Mouse (Mus musculus) left cerebral cortex, adult 11 months (tissue): ENCODE data around the gene Traf4.
A peak's percentile ranks its signal among the peaks of the same experiment; 100 is the strongest.

Experiments
- DNase-seq: peaks from one replicate; pipeline ENCODE4 v3.0.0; 2022; ENCODE audit warnings: low spot score

The Traf4 gene

GRCm38 (mm10) chr11:78165761-78166109 is 346 bp upstream of the Traf4 start:
- DNase-seq: no peak

- DNase-seq: no peak
These were observed 825 bp downstream of the Traf4 start for GRCm38 (mm10) chr11:78164604-78164923.

DNA sequence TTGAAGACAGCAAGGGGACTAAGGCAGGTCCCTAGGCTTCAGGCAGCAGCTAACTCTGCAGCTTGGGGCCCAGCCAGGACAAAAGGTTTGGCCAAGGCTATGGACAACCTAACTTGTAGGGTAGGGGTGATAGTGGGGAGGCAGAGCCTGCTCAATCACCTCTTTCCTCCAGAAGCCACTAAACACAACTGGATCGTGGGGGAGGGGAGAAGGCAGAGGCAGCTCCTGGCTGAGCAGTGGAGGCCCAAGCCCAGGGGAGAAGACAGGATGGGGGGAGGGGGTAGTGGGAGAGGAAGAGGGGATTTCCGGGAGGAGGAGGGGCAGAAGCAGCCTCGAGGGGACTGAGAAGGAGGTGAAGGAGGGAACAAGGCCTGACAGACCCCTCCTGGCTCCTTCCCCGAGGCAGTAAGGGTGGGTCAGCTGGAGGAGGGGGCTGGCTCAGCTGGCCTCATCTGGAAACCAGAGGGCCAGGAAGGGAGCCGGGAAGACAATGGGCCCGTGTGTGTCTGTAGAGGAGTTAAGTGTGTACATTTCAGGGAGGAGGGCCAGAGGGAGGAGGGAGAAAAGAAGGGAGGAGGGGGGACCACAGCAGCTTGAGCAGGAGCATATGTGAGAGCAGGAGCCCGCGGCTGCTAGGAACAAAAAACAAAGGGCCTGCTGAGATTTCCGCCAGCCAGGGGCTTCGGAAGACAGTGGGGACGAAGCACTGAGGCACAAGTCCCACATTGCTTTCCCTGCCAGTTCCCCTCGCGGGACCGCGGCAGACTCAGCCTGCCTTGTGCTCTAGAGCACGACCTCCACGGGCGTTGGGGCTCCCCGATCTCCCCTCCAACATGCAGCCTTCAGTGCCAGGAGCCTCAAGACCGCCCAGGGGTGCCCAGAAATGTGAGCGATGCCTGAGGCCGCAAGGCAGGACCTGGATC is 1.4 kb downstream of the Traf4 start:
- DNase-seq: no peak

GRCm38 (mm10) chr11:78163045-78163444 is 2.3 kb downstream of the Traf4 start:
- no peak for DNase-seq

DNA sequence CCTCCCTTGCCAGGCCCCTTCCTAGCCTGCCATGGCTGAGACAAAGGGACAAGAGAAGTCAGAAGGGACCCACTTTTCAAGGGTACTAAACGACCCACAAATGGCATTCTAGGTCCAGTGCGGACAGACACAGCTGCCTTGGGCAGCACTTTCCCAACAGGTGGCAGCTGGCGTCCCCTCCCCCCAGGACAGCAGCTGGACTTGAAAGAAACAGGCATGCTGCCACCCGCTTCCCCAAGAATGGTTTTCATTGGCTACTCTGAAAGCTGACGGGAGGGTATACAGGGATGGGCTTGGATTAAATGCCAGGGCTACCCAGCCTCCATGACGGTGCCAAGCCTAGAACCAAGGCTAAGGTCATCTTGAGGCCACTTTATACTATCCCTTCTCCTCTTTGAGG is 2.9 kb downstream of the Traf4 start:
- DNase-seq: no peak

- no peak for DNase-seq
These were observed 3.4 kb downstream of the Traf4 start for GRCm38 (mm10) chr11:78161968-78162367.

DNA sequence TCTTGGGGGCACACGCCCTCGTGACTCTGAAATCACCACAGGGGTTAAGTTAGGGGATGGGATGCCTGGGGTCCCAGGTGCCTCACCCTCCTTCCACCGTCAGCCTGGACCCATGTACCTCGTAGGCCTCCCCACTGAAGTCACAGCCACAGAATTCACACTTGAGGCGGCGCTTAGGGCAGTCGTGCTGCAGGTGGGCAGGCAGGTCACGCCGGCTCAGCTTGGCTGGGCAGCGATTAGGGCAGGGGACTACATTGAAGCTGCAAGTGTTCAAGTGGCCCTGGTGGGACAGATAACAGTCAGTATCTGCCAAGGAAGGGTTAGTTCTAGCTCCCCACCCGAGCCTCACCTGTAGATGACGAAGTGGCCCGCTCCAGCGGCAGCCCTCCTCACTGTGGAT is 4.2 kb downstream of the Traf4 start:
- DNase-seq: no peak

DNA sequence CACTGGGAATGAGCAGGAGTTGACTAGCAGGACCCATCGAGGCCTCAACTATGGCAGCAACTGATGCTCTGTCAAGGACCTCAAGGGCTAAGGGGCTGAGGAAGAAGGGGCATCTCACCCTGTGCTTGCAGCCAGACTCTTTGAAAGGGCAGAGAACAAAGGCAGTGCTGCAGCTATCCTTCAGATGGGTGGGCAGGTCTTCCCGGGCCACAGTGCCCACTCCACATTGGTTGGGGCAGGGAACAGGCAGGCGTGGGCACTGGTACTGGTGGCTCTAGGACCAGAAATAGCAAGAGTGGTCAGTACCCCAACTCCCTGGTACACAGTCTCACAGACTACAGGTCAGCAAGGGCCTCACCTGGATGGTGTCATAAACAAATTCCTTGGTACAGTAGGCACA is 4.7 kb downstream of the Traf4 start:
- DNase-seq: no peak

DNA sequence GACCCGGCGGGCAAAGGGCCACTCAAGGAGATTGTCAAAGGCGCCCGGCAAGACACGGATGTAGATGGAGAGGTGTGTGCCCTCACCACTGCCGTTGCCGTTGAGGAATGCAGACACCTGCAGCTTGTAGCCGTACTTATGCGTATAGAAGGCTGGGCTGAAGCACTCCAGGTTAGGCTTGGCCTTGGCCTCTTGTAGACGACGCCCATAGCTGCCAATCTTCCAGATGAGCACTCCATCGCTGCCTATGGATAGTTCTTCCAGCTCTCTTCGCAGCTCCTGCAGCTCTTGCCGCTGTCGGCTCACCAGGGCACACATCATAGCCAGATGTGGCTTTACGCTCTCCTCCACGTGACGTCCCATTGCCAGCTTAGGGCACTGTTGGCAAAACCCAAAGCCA is 5.2 kb downstream of the Traf4 start:
- DNase-seq: no peak

- DNase-seq: no peak
These were observed 5.8 kb downstream of the Traf4 start for GRCm38 (mm10) chr11:78159557-78159956.

DNA sequence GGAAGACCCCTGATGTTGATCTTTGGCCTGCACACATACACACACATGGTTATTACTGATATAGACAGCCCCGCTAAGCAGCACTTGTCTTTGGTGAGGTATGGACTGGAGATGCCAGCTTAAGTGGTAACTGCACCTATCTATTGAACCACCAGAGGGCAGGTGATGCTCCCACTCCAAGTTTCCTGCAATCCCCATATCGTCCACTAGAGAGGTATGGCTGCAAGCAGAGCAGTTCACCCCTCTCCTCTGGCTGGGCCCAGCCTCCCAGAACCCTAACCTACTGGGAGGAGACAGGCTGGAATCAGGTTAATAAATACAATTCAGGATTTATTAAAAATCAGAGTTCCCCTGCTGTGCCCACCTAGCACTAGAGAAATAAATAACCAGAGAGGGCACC is 6.3 kb downstream of the Traf4 start:
- DNase-seq: peak; percentile 78

- no peak for DNase-seq
These were observed 9.2 kb downstream of the Traf4 start for GRCm38 (mm10) chr11:78156156-78156699.

- no peak for DNase-seq
These were observed 9.7 kb downstream of the Traf4 start for GRCm38 (mm10) chr11:78155674-78156073.

GRCm38 (mm10) chr11:78153778-78154177 is 11.6 kb downstream of the Traf4 start:
- no peak for DNase-seq

DNA sequence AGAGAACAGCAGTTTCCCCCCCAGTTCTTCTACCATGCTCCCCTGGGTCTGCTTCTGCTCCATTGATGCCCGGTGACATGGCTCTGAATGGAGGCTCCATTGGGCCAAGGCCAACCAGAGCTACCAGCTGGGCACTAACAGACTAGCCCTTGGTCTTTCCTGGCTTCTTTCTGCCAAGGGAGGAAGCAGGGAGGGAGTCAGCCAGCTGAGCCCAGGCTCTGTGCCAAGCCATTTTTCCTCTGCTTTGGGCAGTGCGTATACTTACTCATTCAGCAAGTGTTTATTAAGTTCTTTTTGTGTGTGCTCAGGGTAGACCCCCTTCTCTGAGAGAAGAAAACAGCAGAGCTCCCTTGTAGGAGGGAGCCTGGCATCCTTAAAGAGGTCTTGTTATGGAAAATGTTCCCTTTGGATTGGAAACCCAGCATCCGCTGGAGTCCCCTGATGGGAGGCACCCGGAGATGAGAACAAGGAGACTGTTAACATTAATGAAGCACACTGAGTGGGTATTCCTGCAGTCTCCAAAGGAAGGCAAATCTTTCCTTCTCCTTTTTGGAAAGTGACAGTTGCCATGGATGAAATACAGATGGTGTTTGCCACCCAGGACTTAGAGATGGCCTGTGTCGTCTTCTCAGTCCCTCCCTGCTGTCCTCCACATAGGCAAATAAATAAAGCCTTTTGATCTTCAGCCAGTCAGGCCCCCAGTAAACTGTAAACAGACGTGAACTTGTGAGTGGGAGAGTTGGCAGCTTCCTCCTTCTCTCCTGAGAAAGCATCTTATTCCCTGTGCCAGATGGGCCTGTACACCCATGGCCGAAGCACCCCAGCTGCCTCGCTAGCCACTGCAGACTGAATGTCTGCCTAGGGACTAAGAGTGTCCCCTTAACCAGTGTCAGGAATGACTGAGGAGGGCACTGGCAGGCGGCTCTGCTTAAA is 12.8 kb downstream of the Traf4 start:
- peak; percentile 82 for DNase-seq

- DNase-seq: no peak
These were observed 14.2 kb downstream of the Traf4 start for GRCm38 (mm10) chr11:78151161-78151560.

DNA sequence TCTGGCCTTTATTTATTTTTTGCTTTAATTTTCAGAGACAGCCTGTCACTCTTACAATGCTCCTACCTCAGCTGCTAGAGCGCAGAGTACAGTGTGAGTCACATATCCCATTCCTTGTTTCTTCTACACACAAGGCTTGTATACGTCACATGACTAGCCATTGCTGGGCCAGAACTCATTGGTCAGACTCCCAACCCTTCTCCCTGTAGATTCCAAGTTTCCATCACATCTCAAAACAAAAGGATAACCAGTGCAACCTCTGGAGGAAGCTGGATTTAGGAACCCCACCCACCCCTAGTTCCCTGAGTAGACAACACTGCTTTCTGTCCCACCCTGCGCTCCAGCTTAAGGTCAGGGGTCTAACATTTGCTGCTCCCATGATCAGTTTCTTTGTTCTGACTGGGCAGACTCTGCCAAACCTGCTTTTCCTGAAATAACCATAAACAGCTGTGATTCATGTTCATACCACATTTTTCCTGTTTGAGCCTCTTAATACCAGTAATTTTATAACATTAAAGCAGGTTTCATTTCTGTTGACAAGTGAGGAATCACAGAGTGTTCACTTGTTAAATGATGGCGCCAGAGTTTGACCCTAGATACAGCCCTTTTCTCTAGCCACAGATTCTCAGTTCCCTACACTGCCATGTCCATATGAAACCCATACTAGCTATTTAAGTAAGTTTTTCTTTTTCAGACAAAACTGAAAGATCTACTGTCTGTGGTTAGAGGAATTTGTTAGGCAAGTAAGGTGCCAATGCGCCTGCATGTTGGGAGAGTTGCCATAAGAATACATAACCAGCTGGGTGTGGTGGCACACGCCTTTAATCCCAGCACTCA is 18.5 kb downstream of the Traf4 start:
- no peak for DNase-seq

- no peak for DNase-seq
These were observed 19.2 kb downstream of the Traf4 start for GRCm38 (mm10) chr11:78146168-78146567.

DNA sequence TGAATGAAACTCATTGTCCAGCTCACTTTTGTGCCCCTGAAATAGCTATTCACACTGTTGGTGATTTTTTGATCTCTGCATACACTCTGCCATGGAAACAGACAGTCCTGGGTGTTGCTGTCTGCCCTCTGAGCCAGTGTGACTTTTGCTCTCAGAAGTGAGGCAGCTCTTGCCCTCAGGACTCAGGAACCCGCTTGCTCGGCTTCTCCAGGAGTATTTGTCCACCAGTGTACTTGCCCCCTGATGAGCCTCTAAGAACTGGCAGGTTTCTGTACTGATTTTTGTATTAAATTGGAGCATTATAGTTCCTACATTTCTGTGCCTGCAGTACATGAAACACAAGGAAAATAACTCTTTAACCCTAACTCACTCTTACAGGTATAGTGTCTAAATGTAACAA is 21.9 kb downstream of the Traf4 start:
- DNase-seq: no peak

DNA sequence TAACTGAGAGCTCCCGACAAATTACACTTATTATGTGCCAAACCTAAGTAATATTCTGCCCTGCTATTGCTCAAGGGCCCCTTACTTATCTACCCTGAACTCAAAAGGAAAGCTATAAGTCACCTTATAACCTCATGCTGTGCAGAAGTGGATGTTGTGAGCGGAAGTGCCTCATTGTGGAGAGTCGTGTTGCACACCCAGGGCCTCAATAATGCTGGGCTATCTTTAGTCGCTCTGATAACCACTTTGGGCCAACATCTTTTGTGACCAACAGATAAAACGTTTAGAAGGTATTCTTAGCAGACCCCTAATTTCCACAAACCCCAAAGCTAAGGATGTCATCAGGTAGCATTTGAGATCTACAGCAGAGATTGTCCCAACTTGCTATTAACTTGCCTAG is 24.7 kb downstream of the Traf4 start:
- DNase-seq: no peak

DNA sequence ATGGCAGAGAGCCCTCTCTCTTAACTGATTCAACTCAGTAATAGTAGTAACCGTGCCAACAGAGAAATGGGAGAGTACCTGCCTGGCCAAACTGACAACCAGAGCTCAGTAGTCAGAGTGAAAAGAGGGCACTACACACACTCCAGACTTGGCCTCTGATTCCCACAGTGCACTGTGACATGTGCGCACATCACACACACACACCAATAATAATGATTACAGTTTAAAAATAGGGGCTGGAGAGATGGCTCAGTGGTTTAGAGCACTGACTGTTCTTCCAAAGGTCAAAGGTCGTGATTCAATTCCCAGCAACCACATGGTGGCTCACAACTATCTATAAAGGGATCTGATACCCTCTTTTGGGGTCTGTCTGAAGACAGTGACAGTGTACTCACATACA is 27.4 kb downstream of the Traf4 start:
- DNase-seq: no peak

- DNase-seq: no peak
These were observed 27.8 kb downstream of the Traf4 start for GRCm38 (mm10) chr11:78137584-78137983.
